Mouse (Mus musculus) stomach, postnatal 0 days (tissue): ENCODE measurements at regions not wholly inside any gene's neighbourhood (a gene's known extent, or its start where the extent isn't known, plus 50 kb on each side); places are given as distances from the start of the nearest gene placed in this dataset.

Experiments used
- CTCF ChIP-seq: IDR thresholded peaks from 2 replicates; pipeline ENCODE4 v1.5.1; 2016; ENCODE audit warnings: antibody characterized with exemption, low read depth, mild to moderate bottlenecking, moderate library complexity
- EP300 ChIP-seq: optimal IDR thresholded peaks from 2 replicates; pipeline ENCODE3; 2016; ENCODE audit warnings: antibody characterized with exemption

DNA sequence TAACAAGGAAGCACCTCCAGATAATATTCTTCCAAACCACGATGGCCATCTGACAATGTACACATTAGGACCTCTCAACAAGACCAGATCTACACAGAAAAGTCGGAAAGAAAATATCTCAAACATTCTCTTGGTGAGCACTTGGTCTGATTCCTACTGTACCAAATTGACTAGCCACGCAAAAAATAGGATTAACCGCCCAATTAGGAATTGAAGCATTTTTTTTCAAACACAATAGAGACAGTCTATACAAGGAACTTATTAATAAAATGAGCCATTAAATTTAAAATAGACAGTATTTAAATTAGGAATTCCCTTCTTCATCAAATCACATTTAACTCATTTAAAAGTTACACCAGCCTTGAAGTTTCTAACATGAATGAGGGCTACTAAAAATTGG lies 655.0 kb downstream of the Car8 start:
- no peak for TF ChIP-seq CTCF
- TF ChIP-seq EP300, result no peak
